Mouse (Mus musculus) neutrophil, adult 5-6 weeks (primary cell): ENCODE data around the gene Ruvbl2. TPM values are rescaled to one million over a fixed set of nuclear protein-coding genes. Genes with fewer than 3 reads are reported as not detected.
"Not testable (repeated sequence)": the region's sequence is repeated elsewhere in the genome, so short reads cannot be mapped to it uniquely, and the experiment has no call there.

Experiments
- ATAC-seq: fragments of 151-379, 151-347 bp; 2 replicates; pipeline ENCODE4 v1.8.0; 2017; ENCODE audit warnings: mild to moderate bottlenecking, moderate TSS enrichment; ENCODE audit not compliant: insufficient number of reproducible peaks, poor library complexity, low FRiP score, severe bottlenecking; ENCODE audit errors: extremely low read depth
- total RNA-seq: library from RNA; stranded (forward); fragments of 200-1000 nt; gene quantifications from 2 replicates; pipeline ENCODE4 v1.2.3, GENCODE M21; 2017

Gene Ruvbl2
- total RNA-seq, 1 experiment from 2014 or later, result 37.8 TPM

GRCm38 (mm10) chr7:45407836-45408235 lies 30.1 kb downstream of the Ruvbl2 start:
- ATAC-seq, result no peak

DNA sequence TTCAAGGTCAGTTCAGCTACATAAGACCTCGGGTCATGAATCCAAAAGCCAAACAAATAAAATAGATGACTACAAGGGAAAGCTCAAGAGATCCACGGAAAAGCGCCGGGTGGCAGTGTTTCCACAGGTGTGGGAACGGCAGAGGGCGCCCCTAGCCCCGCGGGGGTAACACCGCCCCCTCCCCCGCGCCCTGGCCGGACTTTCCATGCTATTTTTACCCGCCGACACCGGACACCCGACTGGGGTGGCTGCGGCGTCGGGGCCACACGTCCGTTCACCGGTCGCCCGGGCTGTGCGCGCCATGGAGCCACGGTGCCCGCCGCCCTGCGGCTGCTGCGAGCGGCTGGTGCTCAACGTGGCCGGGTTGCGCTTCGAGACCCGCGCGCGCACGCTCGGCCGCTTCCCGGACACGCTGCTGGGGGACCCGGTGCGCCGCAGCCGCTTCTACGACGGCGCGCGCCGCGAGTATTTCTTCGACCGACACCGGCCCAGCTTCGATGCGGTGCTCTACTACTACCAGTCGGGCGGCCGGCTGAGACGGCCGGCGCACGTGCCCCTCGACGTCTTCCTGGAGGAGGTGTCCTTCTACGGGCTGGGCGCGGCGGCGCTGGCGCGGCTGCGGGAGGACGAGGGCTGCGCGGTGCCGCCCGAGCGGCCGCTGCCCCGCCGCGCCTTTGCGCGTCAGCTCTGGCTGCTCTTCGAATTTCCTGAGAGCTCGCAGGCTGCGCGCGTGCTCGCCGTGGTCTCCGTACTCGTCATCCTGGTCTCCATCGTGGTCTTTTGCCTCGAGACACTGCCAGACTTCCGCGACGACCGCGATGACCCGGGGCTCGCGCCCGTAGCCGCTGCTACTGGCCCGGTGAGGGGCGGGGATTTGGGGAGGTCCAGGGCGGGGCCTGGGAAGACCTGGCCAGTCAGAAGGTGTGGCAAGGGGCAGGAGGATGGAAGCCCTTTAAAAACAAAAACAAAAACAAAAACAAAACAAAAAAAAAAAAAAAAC lies 31.4 kb downstream of the Ruvbl2 start:
- no peak for ATAC-seq

DNA sequence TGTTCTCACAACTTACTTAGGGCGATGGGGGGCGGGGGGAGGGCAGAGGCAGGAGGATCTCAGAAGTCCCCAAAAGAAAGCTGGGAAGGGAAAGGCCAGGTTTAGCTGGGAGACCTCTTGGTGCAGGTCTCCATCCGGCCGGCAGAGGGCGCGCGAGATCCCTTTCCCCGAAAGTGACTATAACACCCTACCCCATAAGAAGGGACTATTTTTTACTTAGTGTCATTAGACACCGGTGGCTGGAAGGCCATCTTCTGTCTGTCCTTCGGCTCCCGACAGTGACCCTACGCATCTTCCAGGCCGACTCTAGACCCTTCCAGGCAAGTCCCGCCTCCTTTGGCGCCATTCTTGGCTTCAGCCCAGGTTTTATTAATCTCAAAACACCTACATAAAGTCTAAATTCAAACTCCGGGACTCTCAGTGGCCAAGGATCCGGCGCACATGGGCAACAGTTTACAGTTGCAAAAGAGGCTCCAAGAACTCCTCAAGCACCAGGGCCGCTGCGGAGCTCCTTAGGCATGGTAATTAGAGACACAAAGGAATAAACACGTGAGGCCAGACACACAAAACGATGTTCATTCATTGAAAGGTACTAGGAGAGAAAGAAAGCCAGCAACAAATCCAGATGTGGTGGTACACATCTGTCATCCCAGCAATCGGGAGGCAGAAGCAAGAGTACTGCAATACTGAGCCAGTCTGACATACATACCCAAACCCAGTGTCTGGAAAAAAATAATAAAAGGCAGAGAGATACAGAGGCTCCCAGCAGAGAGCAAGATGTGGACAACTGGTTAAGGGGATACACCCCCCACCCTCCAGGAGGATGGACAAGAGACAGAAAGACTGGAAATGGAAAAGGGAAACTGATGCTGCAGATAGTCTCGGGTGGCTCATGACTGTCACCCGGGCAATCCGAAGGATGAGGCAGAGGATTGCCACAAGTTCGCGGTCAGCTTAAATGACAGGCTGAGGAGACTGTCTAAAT lies 32.5 kb downstream of the Ruvbl2 start, which contains the start of gene Kcna7:
TSS of gene Kcna7 (plus strand) at position 563 of the 985 bp plus-strand sequence.
- peak; percentile 55; the same call in 1 of the 2 replicates for ATAC-seq

DNA sequence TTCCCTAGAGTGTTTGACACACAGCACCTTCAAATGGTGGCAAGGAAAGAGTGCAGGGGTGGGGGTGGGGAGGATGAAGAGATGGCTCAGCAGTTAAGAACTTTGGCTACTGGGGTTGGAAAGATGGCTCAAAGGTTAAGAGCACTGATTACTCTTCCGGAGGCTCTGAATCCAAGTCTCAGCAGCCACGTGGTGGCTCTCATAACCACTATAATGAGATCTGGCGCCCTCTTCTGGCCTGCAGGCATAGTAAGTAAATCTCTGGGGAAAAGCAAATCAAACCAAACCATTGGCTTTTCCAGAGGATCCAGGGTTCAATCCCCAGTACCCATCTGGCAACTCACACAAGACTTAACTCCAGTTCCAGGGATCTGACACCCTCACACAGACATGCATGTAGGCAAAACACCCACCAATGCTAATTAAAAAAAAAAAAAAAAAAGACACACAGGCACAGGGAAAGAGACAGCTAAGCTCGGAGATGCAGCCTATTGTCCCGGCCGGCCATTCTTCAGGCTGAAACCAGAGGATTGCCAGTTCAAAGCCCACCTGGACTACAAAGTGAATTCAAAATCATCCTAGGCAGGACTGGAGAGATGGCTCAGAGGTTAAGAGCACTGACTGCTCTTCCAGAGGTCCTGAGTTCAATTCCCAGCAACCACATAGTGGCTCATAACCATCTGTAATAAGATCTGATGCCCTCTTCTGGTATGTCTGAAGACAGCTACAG lies 34.2 kb downstream of the Ruvbl2 start:
- ATAC-seq, result peak; percentile 54; the same call in 1 of the 2 replicates

GRCm38 (mm10) chr7:45401521-45402085 lies 36.3 kb downstream of the Ruvbl2 start:
- no peak for ATAC-seq

GRCm38 (mm10) chr7:45396787-45397186 lies 41.1 kb downstream of the Ruvbl2 start:
- no peak for ATAC-seq

- not testable (repeated sequence) for ATAC-seq
These were observed 41.5 kb downstream of the Ruvbl2 start for GRCm38 (mm10) chr7:45396337-45396775.

- ATAC-seq, result peak; percentile 97
These were observed 42.1 kb downstream of the Ruvbl2 start, which contains the start of gene Snrnp70 for GRCm38 (mm10) chr7:45395578-45396336. TSS of gene Snrnp70 (minus strand) at chr7:45395742.

GRCm38 (mm10) chr7:45395129-45395541 lies 42.8 kb downstream of the Ruvbl2 start:
- ATAC-seq, result peak; percentile 30

GRCm38 (mm10) chr7:45386077-45386476 lies 51.8 kb downstream of the Ruvbl2 start:
- ATAC-seq, result no peak

GRCm38 (mm10) chr7:45376057-45376456 lies 61.8 kb downstream of the Ruvbl2 start:
- no peak for ATAC-seq

DNA sequence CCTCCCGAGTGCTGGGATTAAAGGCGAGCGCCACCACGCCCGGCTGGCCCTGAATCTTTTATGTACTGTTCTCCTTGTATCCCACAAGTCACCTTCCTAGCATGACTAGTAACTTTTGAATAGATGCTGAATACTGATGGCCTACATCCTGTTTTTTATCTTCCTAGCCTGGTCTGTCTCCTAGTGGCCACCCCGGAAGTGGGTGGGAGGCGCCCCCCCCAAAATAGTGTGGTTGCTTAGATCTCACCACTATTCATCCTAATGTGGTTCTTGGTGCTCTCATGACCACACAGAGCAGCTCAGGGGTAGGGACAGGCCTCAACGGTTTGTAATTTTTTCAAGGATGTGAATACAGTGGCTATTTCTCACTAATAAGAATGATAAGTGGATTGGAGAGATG lies 63.3 kb downstream of the Ruvbl2 start:
- no peak for ATAC-seq

DNA sequence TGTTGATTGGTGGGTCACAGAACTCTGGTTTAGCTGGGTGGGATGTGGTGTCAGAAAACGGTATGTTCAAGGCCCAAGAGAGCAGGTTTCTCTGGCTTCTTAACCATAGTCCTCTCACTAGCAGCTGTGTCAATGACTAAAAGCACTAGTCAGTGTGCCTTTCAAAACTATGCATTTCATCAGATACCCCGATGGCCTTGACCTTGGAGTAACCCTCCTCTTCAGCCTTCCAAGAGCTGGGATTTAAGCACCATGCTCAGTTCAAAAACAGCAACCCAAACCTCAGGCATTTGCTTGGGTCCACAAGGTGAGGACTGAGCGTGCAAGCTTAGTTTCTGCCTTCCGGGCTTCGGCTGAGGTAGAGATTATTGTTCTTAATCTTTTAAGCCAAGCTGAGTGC lies 65.5 kb downstream of the Ruvbl2 start:
- no peak for ATAC-seq

Other genes with a start within 250 kb of the Ruvbl2 start
- gene Ccdc155, start 233.2 kb downstream of the Ruvbl2 start, total RNA-seq, result 0.25 and 0.35 TPM in 2 replicates
- gene Dkkl1, start 225.9 kb downstream of the Ruvbl2 start, total RNA-seq, result 1.6 and 2.8 TPM in 2 replicates
- not detected in 2 replicates for gene Tead2, start 222.3 kb downstream of the Ruvbl2 start, total RNA-seq
- 602 and 650 TPM in 2 replicates for gene Cd37, start 199.0 kb downstream of the Ruvbl2 start, total RNA-seq
- 0.12 TPM in 1 of 2 replicates, not detected in the other for gene Slc6a16, start 197.0 kb downstream of the Ruvbl2 start, total RNA-seq
- not detected in 2 replicates for gene Slc6a21, start 160.6 kb downstream of the Ruvbl2 start, total RNA-seq
- gene Trpm4, start 104.3 kb downstream of the Ruvbl2 start, total RNA-seq, result 2.6 and 5.2 TPM in 2 replicates
- not detected in 2 replicates for gene Hrc, start 102.8 kb downstream of the Ruvbl2 start, total RNA-seq
- not detected in 2 replicates for gene Ppfia3, start 71.1 kb downstream of the Ruvbl2 start, total RNA-seq
- 0.70 TPM in 1 of 2 replicates, not detected in the other for gene Lin7b, start 67.5 kb downstream of the Ruvbl2 start, total RNA-seq
- 502 and 563 TPM in 2 replicates for gene Snrnp70, start 42.4 kb downstream of the Ruvbl2 start, total RNA-seq
- gene Kcna7, start 32.4 kb downstream of the Ruvbl2 start, total RNA-seq, result not detected in 2 replicates
- not detected in 2 replicates for gene Ntf5, start 24.4 kb downstream of the Ruvbl2 start, total RNA-seq
- gene Lhb, start 17.3 kb downstream of the Ruvbl2 start, total RNA-seq, result not detected in 2 replicates
- 9.9 and 14.6 TPM in 2 replicates for gene Gys1, start 3.3 kb downstream of the Ruvbl2 start, total RNA-seq
- 1,339 and 1,541 TPM in 2 replicates for gene Ftl1, start 21.8 kb upstream of the Ruvbl2 start, total RNA-seq
- gene Bax, start 28.8 kb upstream of the Ruvbl2 start, total RNA-seq, result 31.1 and 37.9 TPM in 2 replicates
- gene Tulp2, start 43.8 kb upstream of the Ruvbl2 start, total RNA-seq, result not detected in 2 replicates
- gene Gm45808, start 48.7 kb upstream of the Ruvbl2 start, total RNA-seq, result not detected in 2 replicates
- 3.1 and 3.7 TPM in 2 replicates for gene Dhdh, start 50.7 kb upstream of the Ruvbl2 start, total RNA-seq
- 90.4 and 101 TPM in 2 replicates for gene Nucb1, start 72.3 kb upstream of the Ruvbl2 start, total RNA-seq
- gene Ppp1r15a, start 88.2 kb upstream of the Ruvbl2 start, total RNA-seq, result 288 and 364 TPM in 2 replicates
- 1.3 and 1.6 TPM in 2 replicates for gene Plekha4, start 88.2 kb upstream of the Ruvbl2 start, total RNA-seq
- gene Hsd17b14, start 116.8 kb upstream of the Ruvbl2 start, total RNA-seq, result 0.37 TPM in 1 of 2 replicates, not detected in the other
- gene Bcat2, start 132.1 kb upstream of the Ruvbl2 start, total RNA-seq, result 14.9 and 17.3 TPM in 2 replicates
- not detected in 2 replicates for gene Fgf21, start 177.4 kb upstream of the Ruvbl2 start, total RNA-seq
- not detected in 2 replicates for gene Fut1, start 179.2 kb upstream of the Ruvbl2 start, total RNA-seq
- not detected in 2 replicates for gene Izumo1, start 183.7 kb upstream of the Ruvbl2 start, total RNA-seq
- gene Rasip1, start 189.4 kb upstream of the Ruvbl2 start, total RNA-seq, result 2.4 and 2.8 TPM in 2 replicates
- gene Mamstr, start 201.9 kb upstream of the Ruvbl2 start, total RNA-seq, result 1.0 TPM in 1 of 2 replicates, not detected in the other
- gene Fut2, start 228.3 kb upstream of the Ruvbl2 start, total RNA-seq, result 0.25 and 0.35 TPM in 2 replicates
- not detected in 2 replicates for gene Ntn5, start 245.9 kb upstream of the Ruvbl2 start, total RNA-seq